Mouse (Mus musculus) cerebellum, postnatal 14 days (tissue): ENCODE data around the gene Pdcd6ip.
A peak's percentile ranks its signal among the peaks of the same experiment; 100 is the strongest.
"Not testable (repeated sequence)": the region's sequence is repeated elsewhere in the genome, so short reads cannot be mapped to it uniquely, and the experiment has no call there.

Experiments
- DNase-seq, 2 experiments: peaks; one replicate each; pipeline ENCODE4 v3.0.0; 2021; ENCODE audit warnings: mixed read lengths in 2 of 2

Gene Pdcd6ip

DNA sequence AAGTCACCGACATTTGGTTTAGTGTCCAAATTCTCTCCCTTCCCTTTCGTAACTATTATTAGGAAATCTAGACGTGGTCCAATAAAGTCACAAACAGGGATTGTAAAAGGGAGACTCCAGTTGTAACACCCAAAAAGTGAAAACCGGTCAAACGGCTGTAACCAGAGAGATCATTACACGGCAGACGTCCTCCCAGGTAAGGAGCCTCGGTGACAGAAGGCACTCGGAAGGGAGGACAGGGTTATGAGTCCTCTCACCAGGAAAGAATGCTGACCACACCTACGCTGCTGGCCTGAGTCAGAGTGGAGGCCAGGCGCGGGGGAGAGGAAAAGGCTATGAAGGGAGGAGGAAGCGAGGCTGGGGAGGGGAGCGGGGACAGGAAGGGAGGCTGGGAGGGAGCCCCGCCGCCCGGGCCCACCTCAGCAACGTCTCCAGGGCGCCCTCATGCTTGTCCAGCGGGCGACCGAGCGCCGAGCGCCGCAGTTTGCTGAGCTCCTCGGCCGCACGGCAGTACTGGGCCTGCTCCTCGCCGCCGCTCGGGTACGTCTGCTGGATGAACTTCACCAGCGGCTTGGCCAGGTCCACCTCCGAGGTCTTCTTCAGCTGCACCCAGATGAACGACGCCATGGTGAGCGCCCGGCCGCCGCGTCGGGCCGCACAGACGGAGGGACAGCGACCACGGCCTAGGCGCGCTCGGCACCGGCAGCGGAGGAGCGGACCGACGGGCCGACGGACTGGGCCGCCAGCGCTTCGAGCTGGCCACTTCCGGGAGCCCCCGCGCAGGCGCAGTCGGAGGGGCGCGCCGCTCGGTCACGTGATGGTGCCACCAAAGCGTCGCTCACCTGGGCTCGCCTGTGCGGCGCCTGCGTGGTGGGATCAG, at the start of gene Pdcd6ip:
TSS of gene Pdcd6ip (minus strand) at position 779 of the 880 bp plus-strand sequence.
- peak; percentile 97 to 98 for DNase-seq

DNA sequence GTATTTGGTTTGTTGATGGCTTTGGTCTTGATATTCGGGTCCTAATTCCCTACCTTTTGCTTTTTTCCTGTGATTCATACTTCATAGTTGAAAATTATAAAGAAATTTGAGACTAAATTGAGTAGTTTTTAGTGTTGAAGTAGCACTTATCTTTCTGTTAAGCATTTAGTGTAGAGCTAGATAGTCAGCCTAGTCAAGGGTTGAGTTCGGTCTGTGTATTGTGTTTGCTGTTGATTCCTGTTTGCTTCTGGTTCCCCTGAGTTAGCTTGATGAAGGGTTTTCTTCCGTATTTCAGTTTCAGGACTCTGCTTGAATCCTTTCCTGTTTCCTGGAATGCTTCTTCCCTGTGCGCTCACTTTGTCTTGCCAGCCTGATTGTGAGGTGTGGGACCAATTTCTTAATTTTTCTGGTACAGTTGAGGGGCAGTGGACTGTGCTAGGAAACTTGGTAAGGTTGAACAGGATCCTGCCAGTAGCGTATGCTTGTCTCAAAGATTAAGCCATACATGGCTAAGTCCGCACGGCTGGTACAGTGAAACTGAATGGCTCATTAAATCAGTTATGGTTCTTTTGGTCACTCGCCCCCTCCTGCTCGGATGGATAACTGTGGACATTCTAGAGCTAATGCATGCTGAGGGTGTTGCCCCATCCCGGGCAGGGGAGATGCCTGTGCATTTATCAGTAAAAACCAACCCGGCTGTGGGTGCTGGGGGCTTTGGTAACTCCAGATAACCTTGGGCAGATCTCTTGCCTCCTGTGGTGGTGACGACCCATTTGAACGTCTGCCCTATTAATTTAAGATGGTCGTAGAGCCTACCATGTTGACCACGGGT, 48.0 kb upstream of the Pdcd6ip start:
- DNase-seq: no peak

DNA sequence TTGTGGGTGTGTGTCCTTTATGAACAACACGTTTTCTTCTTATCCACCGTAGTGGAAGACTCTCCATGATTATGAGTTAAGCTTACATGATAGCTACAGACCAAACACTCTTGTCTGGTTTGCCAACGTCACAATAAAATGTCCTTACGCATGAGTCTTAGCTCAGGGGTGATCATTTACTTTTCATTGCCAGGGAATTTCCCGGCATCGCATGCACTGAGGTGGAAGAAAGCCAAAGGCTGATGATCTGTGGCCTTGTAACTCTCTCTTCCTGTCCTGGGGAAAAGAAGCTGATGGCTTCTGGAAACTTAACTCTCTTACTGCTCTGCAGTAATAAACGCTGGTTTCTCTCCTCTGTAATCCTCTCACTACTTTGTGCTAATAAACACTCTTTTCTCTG, 41.3 kb upstream of the Pdcd6ip start:
- DNase-seq: no peak

DNA sequence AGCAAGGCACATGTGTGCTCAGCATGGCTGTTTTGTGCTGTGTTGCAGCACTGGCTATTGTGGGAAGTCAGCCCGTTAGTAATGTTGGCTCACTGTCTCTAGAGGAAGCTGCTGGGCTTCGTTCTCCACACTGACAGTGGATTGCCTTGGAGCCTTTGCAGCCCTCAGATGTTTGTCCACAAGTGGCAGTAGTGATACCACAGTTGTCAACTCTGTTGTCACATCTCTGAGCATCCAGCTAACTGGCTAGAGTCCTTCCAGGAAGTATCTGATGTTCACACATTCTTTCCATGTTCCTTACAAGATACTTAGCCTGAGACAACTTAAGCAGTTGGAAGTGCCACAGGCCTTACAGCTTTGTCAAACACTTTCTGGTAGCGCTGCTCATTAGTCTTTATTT, 35.2 kb upstream of the Pdcd6ip start:
- no peak for DNase-seq

DNA sequence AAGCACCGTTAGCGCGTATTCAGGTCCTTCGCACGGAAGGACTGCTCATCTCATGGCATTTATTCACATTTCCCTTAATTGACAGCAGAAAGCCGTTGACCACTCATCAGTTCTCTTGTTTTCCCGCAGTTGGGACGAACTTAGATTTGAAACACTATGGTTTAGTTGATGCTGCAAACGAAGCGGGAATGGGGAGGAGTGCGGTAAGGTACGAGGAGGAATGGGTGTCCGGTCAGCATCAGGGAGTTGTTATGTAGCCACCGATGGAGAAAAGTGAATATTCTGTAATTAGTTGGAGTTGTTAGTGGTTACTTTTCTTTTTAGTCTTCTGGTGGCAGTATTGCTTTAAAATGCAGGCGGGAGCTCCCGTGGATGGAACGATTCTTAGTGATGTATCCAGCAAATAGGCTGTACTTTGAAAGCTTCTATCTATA, 34.3 kb upstream of the Pdcd6ip start:
- peak; percentile 39 to 49 for DNase-seq

DNA sequence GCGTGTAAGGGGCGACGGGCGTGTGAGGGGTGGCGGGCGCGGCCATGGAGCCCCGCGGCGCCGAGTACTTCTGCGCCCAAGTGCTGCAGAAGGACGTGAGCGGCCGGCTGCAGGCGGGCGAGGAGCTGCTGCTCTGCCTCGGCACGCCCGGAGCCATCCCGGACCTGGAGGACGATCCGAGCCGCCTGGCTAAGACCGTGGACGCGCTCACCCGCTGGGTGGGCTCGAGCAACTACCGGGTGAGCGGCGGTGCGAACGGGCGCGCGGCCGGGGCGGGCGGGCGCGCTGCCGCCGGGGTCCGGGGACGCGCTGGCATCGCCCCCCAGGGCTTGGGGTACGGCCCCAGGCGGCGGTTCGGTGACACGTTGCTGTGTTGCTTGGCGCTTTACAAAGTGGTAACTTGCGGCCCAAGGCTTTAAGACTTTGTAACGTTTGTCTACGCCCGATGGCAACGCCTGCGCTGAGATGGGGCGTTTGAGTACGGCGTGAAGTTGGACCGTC, 33.6 kb upstream of the Pdcd6ip start:
- DNase-seq: peak; percentile 66

DNA sequence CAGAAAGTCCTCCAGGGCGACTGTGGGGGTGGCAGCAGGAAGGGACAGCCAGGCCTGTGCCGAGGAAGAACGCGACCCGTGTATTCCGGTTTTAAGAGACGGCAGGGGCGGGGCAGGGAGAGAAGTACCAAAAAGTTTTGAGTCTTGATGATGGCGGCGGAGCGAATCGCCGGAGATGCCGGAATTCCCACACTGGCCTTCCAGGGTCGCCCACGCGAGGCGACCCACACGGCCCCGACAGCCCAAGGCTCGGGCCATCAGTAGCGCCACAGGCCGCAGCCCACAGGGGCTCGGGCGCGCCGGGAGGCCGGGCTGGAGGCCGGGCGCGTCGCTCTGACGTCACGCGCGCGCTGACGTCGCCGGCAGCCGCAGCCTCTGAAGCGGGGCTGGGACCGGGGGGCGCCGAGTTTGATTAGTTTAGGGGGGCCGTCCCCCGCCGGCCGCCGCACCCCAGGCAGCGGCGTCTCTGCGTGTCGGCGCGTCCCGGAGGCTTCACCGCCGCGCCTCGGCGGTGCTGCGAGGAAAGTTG, 33.1 kb upstream of the Pdcd6ip start, which contains the start of gene Clasp2:
TSS of gene Clasp2 (plus strand) at position 366 of the 529 bp plus-strand sequence.
- DNase-seq: peak; percentile 64 to 81

DNA sequence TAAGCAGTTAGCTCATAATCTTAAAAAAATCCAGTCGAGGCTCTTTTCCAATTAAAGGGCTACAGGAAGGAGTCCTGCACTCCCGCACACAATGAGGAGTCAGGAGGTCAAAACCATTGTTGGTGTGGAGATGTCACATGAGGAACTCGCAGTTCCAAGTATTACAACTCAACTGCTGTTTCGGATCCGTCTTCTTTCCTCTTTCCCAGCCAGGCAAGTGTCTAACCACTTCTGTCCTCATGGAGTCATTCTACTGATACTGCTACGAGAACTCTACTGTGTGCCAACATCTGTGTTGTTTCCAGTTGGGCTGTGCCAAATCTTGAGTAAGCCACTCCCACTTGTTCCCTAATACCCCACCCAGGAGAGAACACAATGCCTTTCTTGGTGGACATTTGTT, 30.9 kb upstream of the Pdcd6ip start:
- no peak for DNase-seq

DNA sequence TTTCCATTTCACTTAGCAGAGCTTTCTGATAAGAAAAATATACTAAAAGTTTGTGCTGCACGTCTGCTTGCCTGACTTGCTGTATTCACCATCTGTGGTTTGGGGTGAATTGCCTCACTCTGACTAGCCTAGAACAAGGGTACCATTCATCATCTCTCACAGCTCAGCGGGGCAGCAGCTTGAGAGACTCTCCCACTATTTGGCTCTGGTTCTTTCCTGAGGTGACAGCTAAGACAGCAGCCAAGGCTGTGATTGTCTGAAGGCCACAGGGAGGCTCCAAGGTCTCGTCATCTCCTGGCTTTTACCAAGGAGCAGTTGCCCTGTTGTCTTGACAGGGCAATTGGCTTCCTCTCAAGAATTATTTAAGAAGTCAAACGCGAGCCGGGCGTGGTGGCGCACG, 30.0 kb upstream of the Pdcd6ip start:
- peak; percentile 9 to 12 for DNase-seq

DNA sequence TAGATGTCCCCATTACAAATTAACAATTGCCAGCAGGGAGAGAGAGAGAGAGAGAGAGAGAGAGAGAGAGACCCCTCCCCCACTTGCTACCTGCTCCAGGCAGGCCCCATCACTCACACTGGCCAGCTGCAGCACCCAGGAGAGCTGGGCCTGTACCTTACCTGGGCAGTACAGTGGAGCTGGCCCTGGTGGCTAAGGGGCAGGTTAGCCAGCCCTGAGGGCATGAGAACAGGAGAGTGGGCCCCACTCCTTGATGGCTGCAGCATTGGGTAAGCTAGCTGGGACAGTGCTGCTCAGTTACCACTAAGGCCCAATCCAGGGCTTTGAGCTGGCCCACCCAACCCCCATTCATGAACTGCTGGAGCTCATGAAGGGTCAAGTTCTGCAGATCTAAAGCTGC, 27.9 kb upstream of the Pdcd6ip start:
- DNase-seq: no peak

DNA sequence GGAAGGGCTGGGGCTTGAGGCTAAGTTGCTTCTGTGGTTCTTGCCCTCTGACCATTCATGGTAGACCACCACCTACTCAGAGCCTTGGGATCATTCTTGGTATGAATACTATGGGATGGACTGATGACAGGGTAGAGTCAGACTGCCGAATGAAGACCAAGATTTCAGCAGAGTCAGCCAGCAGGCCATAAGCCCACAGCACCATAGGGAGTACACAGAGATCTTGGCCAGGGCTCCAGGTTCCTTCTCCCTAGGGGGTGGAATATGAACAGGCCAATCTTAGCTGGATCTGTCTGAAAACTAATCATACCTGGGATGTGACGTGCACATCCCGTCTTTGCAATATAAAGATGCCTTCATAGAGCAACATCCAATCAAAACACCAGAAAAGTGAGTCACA, 23.5 kb upstream of the Pdcd6ip start:
- DNase-seq: no peak

DNA sequence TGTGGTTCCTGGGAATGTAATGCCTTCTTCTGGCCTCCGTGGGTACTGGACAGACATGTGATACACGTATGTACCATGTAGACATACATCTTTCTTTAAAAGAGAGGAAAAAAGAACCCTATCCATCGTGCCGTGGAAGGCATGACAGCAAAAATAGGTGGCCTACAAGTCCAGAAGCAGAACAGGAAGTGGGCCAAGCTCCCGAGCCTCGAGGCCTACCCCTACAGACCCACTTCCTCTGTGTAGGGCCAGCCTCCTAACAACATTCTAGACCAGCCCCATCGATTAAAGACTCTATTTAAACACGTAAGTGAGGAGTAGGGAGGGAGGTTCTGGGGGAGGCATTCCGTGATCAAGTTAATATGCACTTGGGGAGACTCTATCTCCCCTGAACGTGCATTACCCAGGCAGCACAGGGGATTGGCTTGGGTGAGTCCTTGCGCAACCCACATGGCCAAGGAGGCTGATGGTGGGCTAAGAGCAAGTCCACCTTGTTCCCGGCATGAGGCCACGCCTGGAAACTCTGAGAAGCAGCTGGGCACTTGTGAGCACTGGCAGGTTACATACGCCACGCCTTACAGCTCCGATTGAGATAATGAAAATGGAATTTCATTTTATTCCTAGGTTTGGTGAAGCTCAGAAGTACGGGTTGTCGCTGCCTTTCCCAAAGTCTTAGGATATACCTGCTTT, 19.1 kb upstream of the Pdcd6ip start:
- no peak for DNase-seq

DNA sequence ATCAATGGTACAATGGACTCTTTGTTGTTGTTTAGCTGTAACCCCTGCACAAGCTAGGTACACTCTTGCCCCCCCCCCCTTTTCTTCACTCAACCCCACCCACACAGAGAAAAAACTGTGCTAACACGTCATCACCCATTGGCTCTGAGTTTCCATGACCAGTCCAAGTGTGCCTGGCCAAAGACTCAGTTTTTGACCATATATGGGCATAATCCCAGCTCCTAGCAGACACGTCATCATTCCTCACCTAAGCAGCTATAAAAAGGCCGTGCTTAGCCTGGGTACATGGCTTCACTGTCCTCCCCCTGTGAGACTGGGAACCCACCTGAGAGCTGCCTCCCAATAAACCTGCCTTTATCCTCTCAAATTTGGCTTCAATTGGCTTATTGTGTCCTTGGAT, 18.1 kb upstream of the Pdcd6ip start:
- no peak for DNase-seq

DNA sequence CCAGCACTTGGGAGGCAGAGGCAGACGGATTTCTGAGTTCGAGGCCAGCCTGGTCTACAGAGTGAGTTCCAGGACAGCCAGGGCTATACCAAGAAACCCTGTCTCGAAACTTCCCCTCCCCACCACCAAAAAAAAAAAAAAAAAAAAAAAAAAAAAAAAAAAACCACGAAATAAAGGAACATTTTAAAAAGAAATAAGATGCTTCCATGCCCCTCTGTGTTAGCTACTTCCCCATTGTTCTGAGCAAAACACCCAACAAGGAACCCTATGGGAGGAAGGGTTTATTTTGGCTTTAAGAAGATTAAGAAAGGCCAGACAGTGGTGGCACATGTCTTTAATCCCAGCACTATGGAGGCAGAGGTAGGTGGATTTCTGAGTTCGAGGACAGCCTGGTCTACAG, 17.6 kb upstream of the Pdcd6ip start:
- not testable (repeated sequence) for DNase-seq

DNA sequence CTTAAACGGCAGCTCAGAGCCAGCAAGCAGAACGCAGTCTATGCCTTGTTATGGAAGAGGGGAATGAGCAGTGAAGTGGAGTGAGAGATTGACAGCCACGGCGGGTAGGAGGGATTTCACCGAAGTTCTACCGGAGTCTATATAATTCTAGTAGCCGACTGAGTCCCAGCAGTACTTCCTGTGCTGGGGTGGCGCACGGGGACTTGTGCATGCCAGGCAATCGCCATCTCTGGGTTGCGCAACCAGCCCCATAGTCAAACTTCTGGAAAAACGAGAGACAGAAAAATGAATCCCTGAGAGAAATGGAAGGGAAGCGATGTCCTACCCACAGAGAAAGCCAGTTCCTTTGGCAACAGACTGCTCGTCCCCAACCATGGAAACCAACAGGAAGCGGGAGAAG, 16.6 kb upstream of the Pdcd6ip start:
- DNase-seq: no peak

DNA sequence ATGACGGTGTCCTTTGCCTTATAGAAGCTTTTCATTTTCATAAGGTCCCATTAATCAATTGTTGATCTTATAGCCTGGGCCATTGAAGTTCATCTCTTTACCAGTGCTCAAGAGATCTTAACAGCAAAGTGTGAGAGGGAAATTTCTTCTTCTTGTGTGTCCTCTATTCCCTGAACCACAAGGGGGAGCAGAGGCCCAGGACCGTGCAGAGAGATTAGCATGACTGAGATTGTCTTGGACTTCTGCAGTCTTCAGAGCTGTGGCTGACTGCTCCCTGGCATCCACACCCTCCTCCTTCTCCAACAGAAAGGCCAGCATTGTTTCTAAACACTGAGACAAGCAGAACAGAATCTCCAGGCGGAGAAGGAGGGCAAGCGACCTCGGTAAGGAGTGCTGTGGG, 11.0 kb upstream of the Pdcd6ip start:
- DNase-seq: peak; percentile 36 to 40

DNA sequence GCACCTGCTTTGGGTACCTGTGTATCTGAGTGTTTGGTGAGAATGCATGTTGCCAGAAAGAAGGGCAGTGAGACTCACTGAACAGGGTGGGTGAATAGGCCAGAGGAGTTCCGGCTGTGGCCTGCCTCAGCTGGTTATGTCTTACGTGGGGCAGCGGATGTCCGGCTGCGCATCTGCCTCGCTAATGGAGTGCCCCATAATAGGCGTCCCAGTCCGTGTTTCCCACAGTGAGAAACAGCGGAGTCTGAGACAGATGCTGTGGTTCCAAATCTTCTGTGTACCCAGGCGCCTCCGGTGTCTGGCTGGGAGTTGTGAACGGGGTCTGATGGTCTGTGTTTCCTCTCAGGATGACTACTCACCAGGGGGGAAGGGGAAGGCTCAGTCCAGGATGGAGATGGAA, 2.8 kb upstream of the Pdcd6ip start:
- DNase-seq: no peak

DNA sequence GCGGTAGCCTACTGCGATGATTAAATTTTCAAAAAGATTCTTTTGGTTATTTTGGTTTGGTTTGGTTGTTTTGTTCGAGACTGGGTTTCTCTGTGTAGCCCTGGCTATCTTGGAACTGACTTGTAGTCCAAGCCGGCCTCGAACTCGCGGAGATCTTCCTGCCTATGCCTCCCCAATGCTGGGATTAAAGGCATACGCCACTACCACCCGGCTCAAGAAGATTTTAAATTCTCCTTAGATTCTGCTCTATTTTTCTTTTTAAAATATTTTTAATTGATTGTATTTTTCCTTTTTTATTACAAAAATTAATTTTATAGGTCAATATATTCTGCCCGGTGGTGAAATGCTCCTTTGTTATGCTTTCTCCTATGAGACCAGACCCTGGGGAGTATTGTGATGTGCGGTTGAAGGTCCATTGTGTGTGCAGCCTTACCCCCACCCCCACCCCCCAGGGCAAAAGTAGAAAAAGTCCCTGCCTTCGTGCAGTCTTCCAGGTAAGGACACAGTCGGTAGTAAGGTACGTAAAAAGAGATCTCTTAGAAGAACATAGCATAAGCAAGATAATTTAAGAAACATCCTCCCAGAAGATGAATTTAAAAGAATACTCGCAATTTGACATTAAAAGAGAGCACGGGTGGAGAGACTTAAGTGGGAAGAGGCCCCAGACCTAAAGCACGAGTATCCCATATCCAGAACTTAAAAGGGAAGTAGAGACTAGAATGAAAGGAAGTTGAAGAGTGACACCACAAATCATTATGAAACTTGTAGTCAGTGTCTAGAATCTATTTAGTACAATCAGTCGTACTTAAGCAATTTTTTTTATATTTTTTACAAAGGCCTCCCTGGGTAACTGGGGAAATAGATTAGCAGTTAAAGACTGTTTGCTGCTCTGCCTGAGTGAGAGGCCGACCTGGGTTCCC, 562 bp upstream of the Pdcd6ip start:
- no peak for DNase-seq

DNA sequence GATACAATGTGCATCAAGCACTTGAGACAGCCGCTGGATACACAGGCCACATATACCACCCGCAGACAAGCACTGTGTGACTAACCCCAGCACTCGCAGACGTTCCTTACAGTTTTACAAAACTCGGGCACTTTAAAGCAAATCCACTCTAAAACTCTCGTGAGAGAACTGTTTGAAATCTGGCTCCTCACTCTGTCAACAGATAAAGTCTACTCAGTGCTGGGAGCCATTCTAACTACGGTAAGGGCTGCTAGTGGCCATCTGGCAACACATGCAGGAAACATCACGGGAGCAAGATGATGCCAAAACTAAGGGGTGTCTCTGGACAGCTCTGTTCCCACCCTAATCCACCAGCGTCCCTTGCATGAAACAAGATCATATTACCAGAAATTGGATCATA, 1.2 kb downstream of the Pdcd6ip start:
- DNase-seq: peak in 1 of 2 experiments; percentile 35

DNA sequence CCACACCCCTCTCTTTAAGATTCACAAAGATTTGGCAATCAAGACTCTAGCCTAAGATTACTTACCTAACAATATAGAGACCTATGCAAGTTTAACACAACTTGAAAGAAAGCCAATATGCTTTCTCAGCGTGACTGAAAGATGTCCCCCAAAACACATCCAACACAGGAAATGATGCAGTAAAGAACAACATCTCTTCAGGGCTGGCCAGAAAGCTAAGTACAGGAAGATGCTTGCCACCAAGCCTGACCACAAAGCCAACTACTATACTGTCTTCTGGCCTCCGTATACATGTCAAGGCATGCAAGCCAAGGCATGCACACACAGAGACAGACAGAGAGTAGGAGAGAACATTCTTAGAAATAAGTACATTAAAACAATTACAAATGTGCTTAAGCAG, 2.0 kb downstream of the Pdcd6ip start:
- no peak for DNase-seq

DNA sequence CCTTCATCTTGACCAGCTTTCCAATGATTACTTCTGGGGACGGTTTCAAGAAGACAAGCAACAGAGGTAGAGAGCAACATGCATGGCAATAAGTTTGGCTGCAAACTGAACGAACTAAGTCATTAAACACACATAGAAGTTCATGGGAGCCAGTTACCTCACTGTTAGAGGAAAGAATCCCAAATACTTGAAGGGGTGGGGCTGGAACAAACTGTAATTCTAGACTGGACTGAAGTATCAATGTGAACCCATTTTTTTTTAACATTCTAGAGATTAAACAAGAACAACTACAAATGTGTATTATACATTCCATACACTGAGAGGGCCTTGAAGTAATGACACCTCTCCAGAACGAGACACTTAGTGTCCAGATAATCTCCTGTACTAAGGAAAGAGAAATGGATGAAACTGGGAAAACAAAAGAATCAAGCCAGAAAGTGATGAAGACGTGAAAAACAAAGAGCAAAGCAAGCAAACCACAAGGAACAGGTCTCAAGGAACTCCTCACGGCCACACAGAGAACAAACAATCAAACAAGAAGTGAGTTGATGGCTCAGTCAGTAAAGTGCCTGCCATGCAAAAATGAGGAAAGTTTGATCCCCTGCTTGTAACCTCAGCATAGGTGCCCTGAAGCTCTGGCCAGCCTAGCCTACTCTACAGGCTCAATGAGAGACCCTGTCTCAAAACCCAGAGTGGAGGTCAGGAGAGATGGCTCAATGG, 6.5 kb downstream of the Pdcd6ip start:
- no peak for DNase-seq
